Mouse (Mus musculus) heart, adult 9 months (tissue): Measurements from ENCODE around the gene Rab25.

Source experiments
- DNase-seq, 2 experiments: peaks; one replicate each; pipeline ENCODE4 v3.0.0; 2022; ENCODE audit warnings: low spot score in 2 of 2

Gene Rab25

DNA sequence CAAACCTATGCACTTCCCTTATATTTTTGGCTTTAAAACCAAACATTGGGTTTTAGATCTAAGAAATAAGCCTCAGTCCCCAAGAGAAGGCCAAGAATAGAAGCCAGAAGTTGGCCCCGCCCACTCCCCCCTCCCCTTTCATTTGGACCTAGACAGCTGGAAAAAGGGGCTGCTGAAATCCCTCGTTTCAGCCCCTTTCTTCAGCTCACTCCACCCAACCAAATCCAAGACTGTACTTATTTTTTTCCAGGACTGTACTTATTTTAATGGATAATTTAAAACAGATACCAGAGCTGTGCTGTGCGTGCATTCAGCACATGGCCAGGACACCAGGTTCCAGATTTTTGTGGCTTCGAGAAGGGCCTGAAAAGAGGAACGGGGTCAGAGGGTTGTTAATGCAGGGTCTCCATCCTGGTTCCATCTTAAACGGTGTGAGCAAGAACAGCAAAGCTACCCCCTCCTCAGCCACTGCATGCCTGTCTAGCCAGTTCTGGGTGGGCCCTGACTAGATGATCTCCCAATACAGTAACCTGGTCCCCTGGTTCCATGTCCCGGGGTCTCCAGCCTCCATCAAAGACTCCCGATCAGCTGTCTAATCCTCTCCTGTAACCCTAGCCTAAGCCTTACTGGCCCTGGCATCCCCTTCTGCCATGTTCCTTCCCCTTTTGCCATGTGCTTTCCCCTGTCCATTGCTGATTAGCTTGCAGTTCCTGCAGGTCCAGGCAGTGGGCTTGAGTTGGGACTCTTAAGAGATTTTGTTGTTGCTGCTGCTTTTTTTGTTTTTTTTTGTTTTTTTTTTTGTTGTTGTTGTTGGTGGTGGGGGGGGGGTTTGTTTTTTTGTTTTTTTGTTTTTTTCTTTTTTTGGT, 44.0 kb downstream of the Rab25 start:
- no peak for DNase-seq

DNA sequence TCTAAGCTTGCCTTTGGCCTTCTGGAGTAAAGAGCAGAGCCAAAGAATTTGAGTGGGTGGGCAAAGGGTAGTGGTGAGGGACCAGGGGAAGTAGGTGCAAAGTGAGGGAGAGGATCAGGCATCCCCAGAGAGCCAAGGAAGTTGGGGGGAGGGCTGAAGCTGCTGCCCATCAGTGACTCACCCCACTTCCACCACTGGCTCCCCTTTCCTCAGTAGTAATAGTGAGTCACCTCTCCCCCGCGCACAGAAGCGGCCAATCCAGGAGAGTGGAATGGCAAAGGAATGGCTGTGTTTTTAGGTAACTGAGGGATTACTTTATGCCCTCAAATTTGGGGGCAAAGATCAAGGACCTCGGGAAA, 44.6 kb downstream of the Rab25 start:
- DNase-seq = peak in 1 of 2 experiments; percentile 67

DNA sequence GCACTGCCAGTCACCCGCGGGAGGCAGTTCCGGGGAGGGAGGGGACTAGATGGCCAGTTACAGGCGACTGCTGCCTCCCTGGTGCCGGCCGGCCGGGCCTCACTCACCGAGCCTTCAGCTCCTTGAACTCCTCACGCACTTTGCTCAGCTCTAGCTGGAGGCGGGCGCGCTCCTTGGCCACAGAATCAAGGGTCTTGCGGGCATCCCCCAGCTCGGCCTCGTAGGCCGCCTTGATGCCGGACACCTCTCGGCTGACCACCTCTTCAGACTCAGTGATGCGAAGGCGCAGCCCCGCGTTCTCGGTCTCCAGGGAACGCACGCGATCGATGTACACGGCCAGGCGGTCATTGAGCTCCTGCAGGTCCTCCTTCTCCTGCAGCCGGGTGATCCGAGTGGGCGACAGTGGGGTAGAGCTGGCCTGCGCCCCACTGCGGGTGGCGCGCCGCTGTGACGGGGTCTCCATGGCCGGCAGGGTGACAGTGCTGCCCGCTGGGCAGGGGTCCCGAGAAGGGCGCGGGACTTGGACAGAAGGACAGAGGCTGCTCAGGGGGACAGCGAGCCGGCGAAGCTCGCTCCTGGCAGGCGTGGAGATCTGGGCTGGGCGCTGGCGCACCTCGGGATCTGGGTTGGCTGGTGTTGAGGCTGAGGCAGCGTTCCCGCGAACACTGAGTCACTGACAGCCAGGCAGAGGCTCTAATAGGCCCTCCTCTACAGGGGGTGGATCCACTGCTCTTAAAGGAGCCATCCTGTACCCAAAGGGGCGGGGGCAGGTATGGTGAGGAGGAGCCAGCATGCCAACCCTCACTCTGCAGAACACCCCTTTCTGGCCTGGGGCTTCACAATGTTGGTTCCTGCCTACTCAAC, 45.2 kb downstream of the Rab25 start:
- DNase-seq = peak; percentile 94 to 96

DNA sequence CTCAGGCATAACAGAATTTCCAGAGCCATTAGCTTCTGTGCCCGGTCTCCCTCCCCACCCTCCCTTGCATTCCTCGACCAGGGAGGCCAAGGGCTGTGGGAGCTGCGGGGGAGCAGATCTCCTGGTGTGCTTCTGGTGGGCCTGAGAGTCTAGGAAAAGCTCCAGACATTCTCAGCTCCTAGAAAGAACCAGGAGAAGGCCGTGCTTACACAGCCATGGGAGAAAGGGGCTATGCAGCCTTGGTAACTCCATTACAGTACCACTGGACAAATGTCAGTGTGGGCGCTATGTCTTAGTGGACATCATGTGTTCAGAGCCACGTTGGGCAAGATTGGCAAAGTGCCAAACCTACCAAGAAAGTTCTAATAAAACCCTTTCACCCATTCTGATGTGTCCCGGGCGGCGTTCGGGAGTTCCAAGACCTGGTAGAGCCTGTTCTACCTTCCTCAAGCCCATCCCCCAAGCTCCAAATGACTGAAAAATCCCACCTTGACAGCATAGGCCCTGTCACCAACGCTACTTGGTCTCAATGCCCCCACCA, 46.0 kb downstream of the Rab25 start:
- DNase-seq = no peak

DNA sequence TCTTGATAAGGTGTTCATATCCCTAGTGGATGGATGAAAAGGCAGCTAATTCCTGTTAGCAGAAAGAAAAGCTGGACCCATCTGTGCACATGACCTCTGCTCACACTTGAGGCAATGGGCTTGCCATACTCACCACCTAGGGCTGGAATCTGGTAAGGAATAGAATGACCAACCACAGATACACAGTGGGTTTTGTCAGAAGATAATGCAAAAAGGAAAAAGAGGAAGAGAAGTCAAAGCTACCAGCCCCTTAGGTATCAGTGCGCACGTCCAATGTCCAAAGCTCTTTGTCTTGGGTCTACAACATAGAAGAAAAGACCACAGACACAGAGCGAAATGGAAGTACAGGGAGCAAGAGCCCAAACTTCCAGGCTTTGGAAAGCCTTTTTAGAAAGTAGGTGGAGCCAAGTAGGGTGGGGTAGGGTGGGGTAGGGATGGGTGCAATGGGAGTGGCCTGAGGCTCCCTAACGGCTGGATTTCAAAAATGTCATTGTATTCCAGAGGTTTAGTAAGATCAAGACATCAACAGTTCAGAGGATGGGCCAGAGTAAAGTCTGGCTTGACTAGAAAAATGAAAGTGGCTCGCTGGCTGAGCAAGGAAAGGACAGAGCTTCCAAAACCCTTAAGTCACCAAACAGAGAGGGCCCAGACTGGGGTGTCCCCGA, 46.6 kb downstream of the Rab25 start:
- DNase-seq = no peak

DNA sequence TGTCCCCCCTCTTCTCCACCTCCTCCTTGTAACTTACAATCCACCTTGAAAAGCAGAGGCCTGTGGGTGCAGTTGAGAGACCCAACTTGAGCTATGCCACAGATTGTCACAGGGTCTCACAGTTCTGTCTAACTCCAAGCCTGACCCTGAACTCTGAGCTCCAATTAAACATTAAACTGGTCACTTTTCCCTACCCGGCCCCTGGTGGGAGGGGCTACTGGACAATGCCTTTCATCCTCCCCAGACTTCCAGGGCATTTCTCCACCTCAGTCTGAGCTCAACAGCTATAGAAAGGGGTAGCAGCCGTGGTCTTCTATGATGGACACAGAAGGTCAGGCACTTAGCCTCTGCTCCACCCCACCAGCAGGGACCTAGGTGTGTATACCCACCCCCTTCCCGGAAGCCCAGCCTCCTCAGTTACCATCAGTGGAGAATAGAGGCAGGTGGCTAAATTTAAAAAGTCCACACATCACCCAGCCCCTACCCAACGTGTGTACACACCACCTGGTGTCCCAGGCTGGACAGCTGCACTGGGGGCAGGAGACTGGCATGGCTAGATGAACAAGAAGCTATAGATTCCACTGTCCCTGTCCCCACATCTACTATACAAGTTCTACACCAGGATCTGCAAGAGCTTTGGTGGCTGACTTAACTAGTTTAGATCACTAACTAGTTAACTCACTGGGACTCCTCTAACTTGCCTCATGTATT, 47.3 kb downstream of the Rab25 start:
- DNase-seq = no peak

DNA sequence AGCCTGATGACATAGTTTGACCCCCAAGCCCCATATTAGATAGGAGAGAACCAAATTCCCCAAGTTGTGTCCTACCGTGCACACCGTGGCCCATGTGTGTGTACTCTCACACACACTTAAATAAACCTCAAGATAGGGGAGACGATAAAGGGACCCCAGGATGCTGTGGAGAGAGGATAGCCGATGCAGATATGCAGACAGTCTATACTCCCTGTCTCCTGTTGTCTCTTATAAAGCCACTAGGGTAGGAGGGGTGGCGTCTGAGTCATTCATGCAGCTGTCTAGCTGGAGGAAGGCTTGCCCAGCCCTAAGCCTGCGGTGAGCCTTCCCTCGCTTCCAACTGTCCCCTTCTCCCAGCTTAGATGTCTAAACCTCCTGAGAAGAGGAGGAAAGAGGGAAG, 48.0 kb downstream of the Rab25 start:
- DNase-seq = no peak

DNA sequence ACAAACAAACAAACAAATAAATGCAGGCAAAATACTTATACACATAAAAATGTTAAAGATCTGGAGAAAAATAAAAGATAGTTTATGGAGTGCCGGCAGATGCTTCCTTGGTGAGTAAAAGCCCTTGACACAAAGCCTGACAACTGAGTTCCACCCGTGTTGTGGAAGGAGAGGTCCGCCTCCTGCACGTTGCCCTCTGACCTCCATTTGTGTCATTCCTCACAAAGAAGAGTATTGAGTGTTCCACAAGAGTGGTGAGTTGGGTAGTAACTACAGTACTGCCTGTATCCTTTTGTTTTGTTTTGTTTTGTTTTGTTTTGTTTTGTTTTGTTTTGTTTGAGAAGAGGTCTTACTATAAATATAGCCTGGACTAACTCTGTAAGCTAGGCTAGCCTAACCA, 48.5 kb downstream of the Rab25 start:
- DNase-seq = no peak

DNA sequence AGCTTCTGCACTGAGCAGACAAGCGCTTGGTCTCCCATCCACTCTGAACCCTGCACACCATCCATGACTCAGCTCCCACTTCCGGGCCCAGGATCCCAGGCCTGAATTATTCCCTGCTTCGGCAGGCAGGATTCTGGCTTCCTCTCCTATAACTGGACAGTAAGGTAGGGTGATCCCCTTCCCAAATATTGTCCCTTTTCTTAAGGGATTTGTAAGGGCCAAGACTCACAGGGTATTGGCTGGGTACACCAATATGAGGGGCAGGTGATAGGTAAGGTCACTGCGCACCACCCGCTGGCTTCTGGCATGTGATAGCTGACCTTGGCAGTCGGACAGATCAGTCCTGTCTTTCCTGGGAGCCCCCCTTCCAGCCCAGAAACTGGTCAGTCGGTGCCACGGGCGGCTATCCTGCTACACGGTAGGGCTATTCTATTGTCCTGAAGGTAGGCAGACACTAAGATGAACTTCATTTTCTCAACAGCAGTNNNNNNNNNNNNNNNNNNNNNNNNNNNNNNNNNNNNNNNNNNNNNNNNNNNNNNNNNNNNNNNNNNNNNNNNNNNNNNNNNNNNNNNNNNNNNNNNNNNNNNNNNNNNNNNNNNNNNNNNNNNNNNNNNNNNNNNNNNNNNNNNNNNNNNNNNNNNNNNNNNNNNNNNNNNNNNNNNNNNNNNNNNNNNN, 52.2 kb downstream of the Rab25 start:
- DNase-seq = no peak

DNA sequence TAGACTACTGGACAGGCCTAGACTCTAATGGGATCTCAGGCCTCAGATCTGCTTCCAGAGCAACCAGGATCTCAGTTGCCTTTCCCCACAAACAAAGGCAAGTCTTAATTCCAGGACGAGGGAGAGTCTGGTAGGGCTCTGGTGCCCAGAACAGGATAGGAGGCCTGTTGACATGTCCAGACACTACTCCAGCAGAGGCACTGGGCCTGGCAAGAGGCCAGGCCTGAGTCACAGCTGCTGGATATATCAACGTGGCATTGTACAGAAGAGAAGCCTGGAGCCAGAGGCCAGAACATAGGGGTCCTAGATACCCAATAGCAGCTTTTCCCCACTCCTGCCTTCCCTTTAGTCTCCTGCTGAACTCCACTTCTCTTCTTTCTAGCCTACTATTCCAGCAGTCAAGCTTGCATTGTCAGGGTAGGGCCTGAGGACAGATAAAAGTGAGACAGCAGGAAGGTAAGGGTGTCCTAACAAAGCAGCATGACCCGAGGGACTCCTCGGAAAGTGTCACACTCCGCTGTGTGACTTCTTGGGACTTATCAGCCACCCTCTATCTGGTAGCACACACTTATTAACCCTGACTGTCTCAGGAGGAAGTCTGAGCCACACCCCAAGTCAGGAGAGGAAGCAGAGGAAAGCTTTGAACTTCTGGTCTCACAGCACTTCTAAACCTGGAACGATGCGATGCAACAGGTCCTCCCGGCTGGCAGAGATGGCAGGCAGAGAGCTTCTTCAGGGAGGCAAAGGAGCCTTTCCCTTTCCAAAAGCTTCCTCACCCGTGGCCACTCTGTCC, 53.1 kb downstream of the Rab25 start:
- DNase-seq = peak; percentile 73 to 84

DNA sequence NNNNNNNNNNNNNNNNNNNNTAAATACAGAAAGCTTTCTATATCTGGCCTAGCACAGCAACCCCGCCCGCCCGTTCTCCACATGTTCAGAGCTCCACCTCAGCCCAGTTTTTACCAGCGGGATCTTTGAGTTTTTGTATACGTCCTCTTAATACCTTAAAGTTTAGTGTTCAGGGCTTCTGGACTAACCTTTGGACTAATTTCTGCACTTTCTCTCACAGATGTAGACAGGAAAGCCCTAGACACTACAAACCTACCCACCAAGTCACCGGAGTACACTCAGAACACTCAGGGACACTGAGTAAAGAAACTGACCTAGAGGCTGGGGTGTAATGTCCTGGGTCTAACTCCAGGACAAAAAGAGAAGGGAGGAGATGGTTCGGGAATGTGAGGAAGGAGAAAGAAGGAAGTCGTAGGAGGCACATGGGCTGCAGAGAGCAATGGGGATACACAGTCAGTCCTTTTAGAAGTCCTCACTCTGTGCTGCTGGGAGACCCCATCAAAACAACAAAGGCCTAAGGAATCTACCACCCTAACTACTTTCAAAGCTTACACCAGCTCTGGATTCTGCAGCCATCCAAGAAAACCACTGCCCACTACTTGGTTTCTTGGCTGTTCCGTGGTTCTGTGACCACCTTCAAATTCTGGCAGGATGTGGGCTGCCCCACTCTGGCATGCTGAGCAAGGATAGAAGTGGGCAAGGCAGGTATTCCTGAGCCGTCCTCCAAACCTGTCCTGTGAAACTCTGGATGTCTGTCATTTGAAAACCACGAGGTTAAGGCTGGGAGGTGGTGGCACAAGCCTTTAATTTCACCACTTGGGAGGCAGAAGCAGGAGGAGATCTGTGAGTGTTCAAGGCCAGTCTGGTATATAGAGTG, 54.2 kb downstream of the Rab25 start:
- no peak for DNase-seq
